Mouse (Mus musculus) skeletal muscle tissue, postnatal 0 days (tissue): Measurements from ENCODE around the gene Phf21a. TPM values are rescaled to one million over a fixed set of nuclear protein-coding genes. Genes with fewer than 3 reads are reported as not detected.

Experiments used
- microRNA counts: library from miRNA; unstranded; fragments of <30 nt; microRNA quantifications from one replicate; lab custom pipeline; 2015
- microRNA-seq, 2 experiments: library from miRNA; unstranded; fragments of <30 nt; microRNA quantifications; one replicate each; pipeline ENCODE4; 2016
- polyA plus RNA-seq: library from polyadenylated mRNA; unstranded; fragments of >200 nt; fragmentation: Nextera tagmentation; extraction: Ambion mirVana; gene quantifications from 2 replicates; pipeline ENCODE4 v1.2.1, GENCODE M21; 2015

Phf21a gene
- 9.6 and 11.7 TPM in 2 replicates for polyA plus RNA-seq

DNA sequence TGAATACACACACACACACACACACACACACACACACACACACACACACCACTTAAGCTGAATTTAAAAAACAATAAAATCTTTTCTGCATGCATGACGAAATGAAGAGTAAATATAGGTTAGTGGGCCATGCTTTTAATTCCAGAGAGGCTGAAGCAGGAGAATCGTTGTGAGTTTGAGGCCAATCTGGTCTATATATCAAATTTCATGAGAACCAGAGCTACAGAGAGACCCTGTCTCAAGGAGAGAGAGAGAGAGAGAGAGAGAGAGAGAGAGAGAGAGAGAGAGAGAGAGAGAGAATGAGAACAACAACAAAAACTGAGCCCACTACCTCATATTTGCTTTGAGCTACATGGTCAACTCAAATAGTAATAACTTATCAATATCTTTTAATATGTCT is at the start of gene Phf21a:
Gene Phf21a (plus strand): TSS at position 301 of the 400 bp plus-strand sequence.

DNA sequence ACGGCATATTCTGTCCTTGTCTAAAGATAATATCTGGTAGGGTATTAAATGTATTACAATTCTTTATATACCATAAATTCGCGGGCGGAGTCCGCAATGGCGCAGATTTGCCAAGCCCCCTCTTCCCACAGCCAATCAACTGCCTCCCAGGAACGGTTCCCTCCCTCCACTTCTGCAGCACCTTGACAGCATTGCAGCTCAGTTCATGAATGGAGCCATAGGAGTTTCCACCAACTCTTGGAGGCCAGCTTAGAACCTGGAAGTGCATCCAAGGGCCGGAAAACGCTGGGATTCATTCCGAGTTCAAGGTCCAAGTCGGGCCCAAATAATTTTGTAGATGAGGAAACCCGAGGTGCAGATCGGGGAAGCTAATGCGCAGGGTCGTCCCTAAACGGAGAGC is 281.6 kb downstream of the Phf21a start, which contains the start of the genes Pex16 and Large2:
Gene Pex16 (plus strand): TSS at position 163 of the 400 bp plus-strand sequence.
Gene Large2 (minus strand): TSS at position 356 of the 400 bp plus-strand sequence.

DNA sequence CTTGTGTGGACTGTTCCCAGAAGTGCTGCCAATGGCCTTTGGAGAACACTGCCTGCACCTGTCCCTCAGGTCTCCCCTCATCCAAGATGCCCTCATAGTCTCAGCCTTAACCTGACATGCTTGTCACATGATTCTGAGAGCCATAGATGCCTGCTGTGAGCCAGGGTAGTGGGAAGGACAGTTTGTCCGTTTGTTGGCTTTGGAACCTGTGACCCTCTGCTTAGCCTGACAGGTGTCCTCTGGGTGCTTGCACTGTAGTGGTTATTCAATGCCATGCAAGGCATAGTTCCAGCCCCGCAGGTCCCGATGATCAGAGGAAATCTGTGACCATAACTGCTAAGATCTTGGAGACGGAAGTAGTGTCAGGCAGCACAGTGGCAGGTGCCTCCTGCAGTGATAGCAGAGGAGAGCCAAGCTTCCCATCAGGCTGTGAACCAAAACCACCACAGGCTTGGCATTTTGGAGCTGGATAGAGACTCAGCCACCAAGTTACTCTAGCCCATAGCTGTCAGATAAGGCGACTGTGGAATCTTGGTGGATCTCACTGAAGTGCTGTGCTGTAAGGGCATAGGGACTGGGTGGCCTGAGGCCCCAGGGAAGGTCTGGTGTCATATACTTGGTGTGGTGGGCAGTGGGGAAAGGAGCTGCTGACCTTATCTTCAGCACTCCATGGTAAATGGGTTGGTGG is 289.1 kb downstream of the Phf21a start, which contains the start of gene 1700029I15Rik:
Gene 1700029I15Rik (plus strand): TSS at position 638 of the 688 bp plus-strand sequence.

DNA sequence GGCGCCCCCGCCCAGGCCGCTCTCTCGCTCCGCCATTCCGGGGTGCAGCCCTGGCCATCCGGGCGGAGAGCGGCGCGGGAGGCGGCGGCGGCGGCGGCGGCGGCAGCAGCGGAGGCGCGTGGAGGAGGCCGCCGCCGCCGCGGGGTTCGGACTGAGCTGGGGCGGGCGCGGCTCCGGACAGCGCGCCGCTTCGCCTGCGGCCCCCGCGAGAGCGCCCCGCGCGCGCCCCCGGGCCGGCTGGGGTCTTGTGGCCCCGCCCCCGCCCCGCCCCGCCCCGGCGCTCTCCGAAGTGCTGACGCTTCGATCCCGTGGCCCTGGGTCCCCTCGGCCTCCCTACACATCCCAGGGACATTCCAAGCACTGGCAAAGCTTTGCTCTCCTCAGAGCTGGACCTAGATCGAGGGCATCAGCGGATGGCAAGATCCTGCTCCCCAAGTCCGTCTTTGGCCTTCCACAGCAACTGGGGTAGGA is 308.2 kb downstream of the Phf21a start, which contains the start of gene Mapk8ip1:
Gene Mapk8ip1 (minus strand): TSS at position 173 of the 471 bp plus-strand sequence.

MicroRNAs within 50 kb of the gene (microRNA counts, 519-probe panel; counts per million panel counts)
- microRNA mmu-miR-1955 (lab: Ali Mortazavi, UCI), result 296 counts per million, percentile 58 among the panel's probes with 10 or more counts

Small RNA genes within 50 kb of the gene (microRNA-seq; reads per million reads assigned to microRNA genes)
- gene Mir1955, result 5.5 to 7.0 reads per million in 2 experiments
- 0.41 to 0.64 reads per million in 2 experiments for gene Mir7000

Other genes starting within 250 kb of the Phf21a start
- not detected in 2 replicates for gene Chrm4, start 165.9 kb upstream of the Phf21a start, polyA plus RNA-seq
- 80.5 and 123 TPM in 2 replicates for gene Mdk, start 160.8 kb upstream of the Phf21a start, polyA plus RNA-seq
- gene Gm9821, start 147.4 kb upstream of the Phf21a start, polyA plus RNA-seq, result 0.83 and 1.0 TPM in 2 replicates
- 22.7 and 26.4 TPM in 2 replicates for gene Dgkz, start 117.3 kb upstream of the Phf21a start, polyA plus RNA-seq
- gene Creb3l1, start 68.6 kb upstream of the Phf21a start, polyA plus RNA-seq, result 9.4 and 12.9 TPM in 2 replicates